ENCODE assay signal across 13 mouse cellular contexts in the genomic region with DNA sequence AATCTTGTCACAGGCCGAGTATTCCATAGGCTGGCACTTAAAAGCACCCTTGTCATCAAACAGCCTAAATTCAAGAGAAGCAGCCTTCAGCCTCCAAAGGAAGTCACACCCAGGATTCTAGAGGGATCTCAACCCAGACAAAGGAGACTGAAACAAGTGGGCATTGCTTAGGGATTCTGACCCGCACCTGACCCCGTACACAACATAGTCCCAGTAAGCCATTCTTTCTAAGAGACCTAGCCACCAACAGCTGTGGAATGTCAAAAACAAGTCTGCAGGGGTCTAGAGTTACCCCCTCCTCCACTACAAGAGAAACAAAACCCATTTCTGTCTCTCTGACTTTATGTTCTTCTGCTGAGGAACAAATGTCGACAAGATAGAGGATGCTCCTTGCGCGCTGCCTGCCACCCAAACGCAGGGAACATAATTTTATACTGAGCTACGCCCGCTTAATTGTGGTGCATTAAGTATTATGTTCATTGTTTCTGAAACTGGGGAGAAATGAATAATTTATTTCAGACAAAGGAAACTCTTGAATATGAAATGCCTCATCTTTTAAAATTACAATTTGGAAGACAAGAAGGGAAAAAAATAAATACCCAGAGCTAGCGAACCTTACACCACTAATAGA. TPM values are rescaled to one million over a fixed set of nuclear protein-coding genes. Genes with fewer than 3 reads are reported as not detected.
A peak's percentile ranks its signal among the peaks of the same experiment; 100 is the strongest.
DNase-seq lines count a peak whose midpoint lies in the region; ATAC-seq and TF ChIP-seq lines count a peak whose summit lies in the region.
"Had no signal": no experiment of that assay in that cellular context is flagged by ENCODE, and none has a peak within 500 bp of the region (broad histone marks: within the 10 kb centered on the region; RNA-seq: fewer than 3 reads in every experiment).

No protein-coding gene starts in this region.

- H3K9ac ChIP-seq in kidney, embryonic 14.5 days (ENCODE audit: low read depth, low read length), result no peak overlapping the region
- H3K9ac ChIP-seq in ES-E14 (ENCODE audit: insufficient read depth, low read depth, low read length, poor library complexity, severe bottlenecking), result no peak overlapping the region
- no peak overlapping the region for H3K9ac ChIP-seq in embryonic facial prominence, embryonic 14.5 days (ENCODE audit: low read depth, low read length)

- peak; percentile 82 for ATAC-seq in kidney, embryonic 14.5 days (ENCODE audit: low FRiP score, low TSS enrichment)
- ATAC-seq in embryonic facial prominence, embryonic 14.5 days (ENCODE audit: low read depth), result peak; percentile 63; the same call in 1 of the 2 replicates

- no peak overlapping the region for H3K4me3 ChIP-seq in kidney, embryonic 14.5 days (ENCODE audit: low read length)
- H3K4me3 ChIP-seq in ES-E14 (ENCODE audit: insufficient read depth in 1 of 2, low read depth in 1 of 2, low read length in 2 of 2, poor library complexity in 1 of 2, severe bottlenecking in 1 of 2), result no peak overlapping the region
- no peak overlapping the region for H3K4me3 ChIP-seq in embryonic facial prominence, embryonic 14.5 days (ENCODE audit: low read depth, low read length)

- intact Hi-C loops in heart, postnatal 10 days (cut with DNase I), result no loop called here

- in situ Hi-C loops in ES-E14 (cut with MboI; ENCODE audit: low sequenced_read_pairs in 2 of 2, unreplicated experiment in 2 of 2), result no loop called here

- no peak overlapping the region for H3K4me2 ChIP-seq in kidney, embryonic 14.5 days (replicated peaks; ENCODE audit: low read depth, low read length)
- no peak overlapping the region for H3K4me2 ChIP-seq in embryonic facial prominence, embryonic 14.5 days (ENCODE audit: low read depth, low read length)

- WGBS in kidney, embryonic 14.5 days, result 46% methylated on average over 10 of the region's 10 CpGs
- whole genome bisulfite sequencing in embryonic facial prominence, embryonic 14.5 days, result 58% methylated on average over 10 of the region's 10 CpGs

- no peak for DNase-seq in kidney, postnatal 10 days
- peak; percentile 59 for DNase-seq in ES-CJ7 (ENCODE audit: low read depth, low spot score)
- DNase-seq in ES-E14 (ENCODE audit: low read depth, low spot score), result peak; percentile 12
- DNase-seq in embryonic facial prominence, embryonic 14.5 days (ENCODE audit: low spot score), result peak; percentile 74
- no peak for DNase-seq in T-cell, adult 2 months (ENCODE audit: low spot score)
- no peak for DNase-seq in heart, postnatal 10 days
- DNase-seq: heart, adult 11 months; heart, postnatal 36 days; kidney, adult 2 months; lung, adult 2 months; spleen, adult 18-20 months had no signal

- H3K27me3 ChIP-seq in kidney, embryonic 14.5 days (ENCODE audit: control insufficient read depth, insufficient read depth, low read length), result no peaks in the 10 kb centered on the region
- peaks cover 2% of the 10 kb centered on the region; the same call in 1 of the 2 replicates for H3K27me3 ChIP-seq in embryonic facial prominence, embryonic 14.5 days (replicated peaks; ENCODE audit: control insufficient read depth, insufficient read depth, low read length)

- H3K27ac ChIP-seq in kidney, embryonic 14.5 days (ENCODE audit: low read depth, low read length), result peak overlapping the region; percentile 65; the same call in 1 of the 2 replicates
- H3K27ac ChIP-seq in ES-E14 (ENCODE audit: insufficient read depth, low read depth, low read length, poor library complexity, severe bottlenecking), result no peak overlapping the region
- H3K27ac ChIP-seq in embryonic facial prominence, embryonic 14.5 days (replicated peaks; ENCODE audit: low read depth, low read length), result no peak overlapping the region

- no peaks in the 10 kb centered on the region; the same call in 1 of the 2 replicates for H3K36me3 ChIP-seq in kidney, embryonic 14.5 days (ENCODE audit: control insufficient read depth, insufficient read depth, low read length)
- no peaks in the 10 kb centered on the region for H3K36me3 ChIP-seq in ES-E14 (ENCODE audit: control insufficient read depth, insufficient read depth, low read length, poor library complexity, severe bottlenecking)
- H3K36me3 ChIP-seq in embryonic facial prominence, embryonic 14.5 days (ENCODE audit: control insufficient read depth, insufficient read depth, low read length), result no peaks in the 10 kb centered on the region

- H3K4me1 ChIP-seq in kidney, embryonic 14.5 days (ENCODE audit: control insufficient read depth, insufficient read depth, low read length), result peaks cover 13% of the 10 kb centered on the region
- peaks cover 12 to 20% of the 10 kb centered on the region in 2 experiments for H3K4me1 ChIP-seq in ES-E14 (ENCODE audit: control insufficient read depth in 2 of 2, insufficient read depth in 2 of 2, low read length in 2 of 2, poor library complexity in 1 of 2)
- H3K4me1 ChIP-seq in embryonic facial prominence, embryonic 14.5 days (ENCODE audit: control insufficient read depth, insufficient read depth, low read length), result 0 out of 2 replicates have a peak, but pooled peaks cover 13% of the 10 kb centered on the region

- no peaks in the 10 kb centered on the region for H3K9me3 ChIP-seq in kidney, embryonic 14.5 days (ENCODE audit: control insufficient read depth, low read length)
- no peaks in the 10 kb centered on the region for H3K9me3 ChIP-seq in ES-E14 (ENCODE audit: control insufficient read depth, insufficient read depth, low read depth, low read length)
- no peaks in the 10 kb centered on the region for H3K9me3 ChIP-seq in embryonic facial prominence, embryonic 14.5 days (ENCODE audit: control insufficient read depth, low read length)

TF ChIP-seq in ES-E14, 5 proteins besides CTCF, POLR2A, EP300 and RAD21:
- TF ChIP-seq ZC3H11A (IDR thresholded peaks at IDR 0.05; ENCODE audit: borderline replicate concordance, low read depth, low read length) (no peak), MAFK (IDR thresholded peaks at IDR 0.05; ENCODE audit: insufficient read depth, low read depth, low read length) (no peak), ZNF384 (IDR thresholded peaks at IDR 0.05; ENCODE audit: low read depth, low read length) (no peak), HCFC1 (IDR thresholded peaks at IDR 0.05; ENCODE audit: borderline replicate concordance, insufficient read depth, low read length) (no peak), CHD2 (IDR thresholded peaks at IDR 0.05; ENCODE audit: low read depth, low read length) (no peak)

RNA-seq across cellular contexts. Expression of gene Gfra1, which starts 18.2 kb away (rescaled TPM):
- 38.1 and 70.1 TPM in 2 replicates for polyA plus RNA-seq in kidney, embryonic 14.5 days (2014; fragmentation: Nextera tagmentation; extraction: Ambion mirVana)
- total RNA-seq in ES-E14 (2012; rRNA removed), result 3.5 and 6.3 TPM in 2 replicates
- 22.5 and 25.0 TPM in 2 replicates for polyA plus RNA-seq in embryonic facial prominence, embryonic 14.5 days (2014; fragmentation: Nextera tagmentation; extraction: Ambion mirVana)
- total RNA-seq in heart, postnatal 10 days (2021), result 1 to 10 TPM; 3.3 to 3.5 TPM
- total RNA-seq: CH12.LX had no signal

Comparison
In these comparisons a context has a peak if more than half of its experiments do, and no peak if none do; other contexts are left out.
1. DNase-seq: peak in ES-CJ7 (single experiment), ES-E14 (single experiment) and embryonic facial prominence, embryonic 14.5 days (single experiment); none in kidney, postnatal 10 days (single experiment), T-cell, adult 2 months (single experiment) and heart, postnatal 10 days (0 of 2).